9 mouse cellular contexts compared by ENCODE assay signal in genomic region chr10:127604465-127605250, GRCm38 (mm10). TPM values are rescaled to one million over a fixed set of nuclear protein-coding genes. Genes with fewer than 3 reads are reported as not detected.
DNase-seq lines count a peak whose midpoint lies in the region; ATAC-seq and TF ChIP-seq lines count a peak whose summit lies in the region.
"Had no signal": no experiment of that assay in that cellular context is flagged by ENCODE, and none has a peak within 500 bp of the region (broad histone marks: within the 10 kb centered on the region; RNA-seq: fewer than 3 reads in every experiment).

No protein-coding gene starts in this region.

- no peak for DNase-seq in hindbrain, embryonic 14.5 days (ENCODE audit: low spot score)
- DNase-seq in Muller cell, postnatal 12 days (ENCODE audit: inconsistent ontology term), result peak; percentile 43
- peak; percentile 78 to 80 for DNase-seq in heart, postnatal 10 days
- DNase-seq in liver, adult 2 months (ENCODE audit: extremely low read depth, low read depth, low spot score), result peak; percentile 80
- DNase-seq in right cerebral cortex, adult 2 months (ENCODE audit: low spot score in 2 of 2), result no peak
- no peak for DNase-seq in left cerebral cortex, adult 8-10 months (ENCODE audit: low spot score in 2 of 2)

- intact Hi-C loops in heart, postnatal 10 days (cut with DNase I), result no loop called here

- H3K4me3 ChIP-seq in hindbrain, embryonic 13.5 days, result no peak overlapping the region
- H3K4me3 ChIP-seq in hindbrain, embryonic 14.5 days (replicated peaks; ENCODE audit: low read length), result no peak overlapping the region
- H3K4me3 ChIP-seq in liver, adult 2 months (ENCODE audit: insufficient read depth, low read depth, low read length), result no peak overlapping the region
- H3K4me3 ChIP-seq in small intestine, adult 2 months (ENCODE audit: low read depth, low read length), result no peak overlapping the region
- H3K4me3 ChIP-seq: hindbrain, embryonic 15.5 days had no signal

- TF ChIP-seq POLR2A in liver, adult 2 months (IDR thresholded peaks at IDR 0.05; ENCODE audit: extremely low read depth, insufficient read depth, low read length), result no peak
- TF ChIP-seq POLR2A in small intestine, adult 2 months (IDR thresholded peaks at IDR 0.05; ENCODE audit: low read depth, low read length), result no peak

- ATAC-seq in hindbrain, embryonic 13.5 days (ENCODE audit: low FRiP score), result no peak
- no peak for ATAC-seq in hindbrain, embryonic 14.5 days (ENCODE audit: low FRiP score)

- no peak overlapping the region for H3K4me2 ChIP-seq in hindbrain, embryonic 13.5 days
- no peak overlapping the region for H3K4me2 ChIP-seq in hindbrain, embryonic 14.5 days (replicated peaks)
- H3K4me2 ChIP-seq: hindbrain, embryonic 15.5 days had no signal

- peaks cover 5% of the 10 kb centered on the region; the same call in 1 of the 2 replicates for H3K79me2 ChIP-seq in liver, adult 2 months (ENCODE audit: control insufficient read depth, insufficient read depth, low read length)

- no peaks in the 10 kb centered on the region for H3K27me3 ChIP-seq in hindbrain, embryonic 13.5 days
- no peaks in the 10 kb centered on the region for H3K27me3 ChIP-seq in hindbrain, embryonic 14.5 days (ENCODE audit: control insufficient read depth, insufficient read depth, low read length)
- no peaks in the 10 kb centered on the region for H3K27me3 ChIP-seq in liver, adult 2 months (ENCODE audit: control insufficient read depth, insufficient read depth, low read length)
- no peaks in the 10 kb centered on the region for H3K27me3 ChIP-seq in small intestine, adult 2 months (ENCODE audit: control insufficient read depth, insufficient read depth, low read length)
- H3K27me3 ChIP-seq: hindbrain, embryonic 15.5 days had no signal

- H3K9ac ChIP-seq in hindbrain, embryonic 13.5 days, result no peak overlapping the region
- no peak overlapping the region for H3K9ac ChIP-seq in hindbrain, embryonic 14.5 days
- H3K9ac ChIP-seq in liver, adult 2 months (ENCODE audit: low read depth, low read length), result no peak overlapping the region; the same call in 1 of the 2 replicates
- H3K9ac ChIP-seq: hindbrain, embryonic 15.5 days had no signal

- peaks cover 97% of the 10 kb centered on the region for H3K36me3 ChIP-seq in hindbrain, embryonic 13.5 days
- peaks cover 97% of the 10 kb centered on the region for H3K36me3 ChIP-seq in hindbrain, embryonic 14.5 days (replicated peaks; ENCODE audit: control insufficient read depth, insufficient read depth)
- H3K36me3 ChIP-seq in liver, adult 2 months (ENCODE audit: control insufficient read depth, insufficient read depth, low read length), result peaks cover 47% of the 10 kb centered on the region
- peaks cover 42% of the 10 kb centered on the region for H3K36me3 ChIP-seq in small intestine, adult 2 months (ENCODE audit: control insufficient read depth, insufficient read depth, low read length)

- TF ChIP-seq CTCF in liver, adult 2 months (IDR thresholded peaks at IDR 0.05; ENCODE audit: low read depth, low read length), result no peak
- TF ChIP-seq CTCF in small intestine, adult 2 months (IDR thresholded peaks at IDR 0.05; ENCODE audit: extremely low read depth, insufficient read length, insufficient replicate concordance, low read depth, low read length), result no peak

- no peaks in the 10 kb centered on the region for H3K9me3 ChIP-seq in hindbrain, embryonic 13.5 days
- H3K9me3 ChIP-seq in hindbrain, embryonic 14.5 days (ENCODE audit: control insufficient read depth, low read length), result no peaks in the 10 kb centered on the region
- H3K9me3 ChIP-seq: hindbrain, embryonic 15.5 days had no signal

- WGBS in hindbrain, embryonic 13.5 days, result 72% methylated on average over 15 of the region's 15 CpGs
- 72% methylated on average over 15 of the region's 15 CpGs for WGBS in hindbrain, embryonic 14.5 days
- WGBS in liver, adult 2 months, result 7% methylated on average over 15 of the region's 15 CpGs
- 13% methylated on average over 15 of the region's 15 CpGs for WGBS in small intestine, adult 2 months

- H3K27ac ChIP-seq in hindbrain, embryonic 13.5 days, result peak overlapping the region; percentile 4; the same call in 1 of the 2 replicates
- no peak overlapping the region for H3K27ac ChIP-seq in hindbrain, embryonic 14.5 days
- H3K27ac ChIP-seq in liver, adult 2 months (replicated peaks; ENCODE audit: insufficient read depth, low read depth, low read length), result peak overlapping the region; percentile 74
- peak overlapping the region; percentile 99 for H3K27ac ChIP-seq in small intestine, adult 2 months (ENCODE audit: insufficient read depth, low read depth, low read length)
- H3K27ac ChIP-seq: hindbrain, embryonic 15.5 days had no signal

- peaks cover 6% of the 10 kb centered on the region; the same call in 1 of the 2 replicates for H3K4me1 ChIP-seq in hindbrain, embryonic 13.5 days (replicated peaks)
- no peaks in the 10 kb centered on the region for H3K4me1 ChIP-seq in hindbrain, embryonic 14.5 days (replicated peaks; ENCODE audit: control insufficient read depth, insufficient read depth, low read length)
- H3K4me1 ChIP-seq in liver, adult 2 months (ENCODE audit: control insufficient read depth, insufficient read depth, low read length), result peaks cover 47% of the 10 kb centered on the region
- H3K4me1 ChIP-seq in small intestine, adult 2 months (ENCODE audit: control insufficient read depth, insufficient read depth, insufficient read length, low read length), result peaks cover 36% of the 10 kb centered on the region

RNA-seq across cellular contexts. Expression of gene Lrp1, which starts 16.3 kb away (rescaled TPM):
- polyA plus RNA-seq in hindbrain, embryonic 13.5 days (2015; fragmentation: Nextera tagmentation; extraction: Ambion mirVana), result 101 and 108 TPM in 2 replicates
- polyA plus RNA-seq in hindbrain, embryonic 14.5 days (2014; fragmentation: Nextera tagmentation; extraction: Ambion mirVana), result 118 and 119 TPM in 2 replicates
- total RNA-seq in heart, postnatal 10 days (2021), result 10 to 100 TPM; 95.8 to 96.3 TPM
- total RNA-seq in liver, adult 2 months (2014; rRNA removed), result 193 and 278 TPM in 2 replicates
- polyA plus RNA-seq in liver, adult 2 months (2012; rRNA removed), result 354 and 373 TPM in 2 replicates
- polyA plus RNA-seq in small intestine, adult 2 months (2012; rRNA removed), result 82.4 and 200 TPM in 2 replicates
- total RNA-seq in left cerebral cortex, adult 8-10 months (2022), result 100 to 1,000 TPM; 295 to 337 (median 306) TPM

RNA-seq across cellular contexts. Expression of gene Stat6, which starts 38.1 kb away (rescaled TPM):
- polyA plus RNA-seq in hindbrain, embryonic 13.5 days (2015; fragmentation: Nextera tagmentation; extraction: Ambion mirVana), result 4.9 and 5.0 TPM in 2 replicates
- 4.7 and 5.5 TPM in 2 replicates for polyA plus RNA-seq in hindbrain, embryonic 14.5 days (2014; fragmentation: Nextera tagmentation; extraction: Ambion mirVana)
- 10 to 100 TPM; 45.9 to 46.8 TPM for total RNA-seq in heart, postnatal 10 days (2021)
- 27.7 and 29.1 TPM in 2 replicates for total RNA-seq in liver, adult 2 months (2014; rRNA removed)
- polyA plus RNA-seq in liver, adult 2 months (2012; rRNA removed), result 29.4 and 44.7 TPM in 2 replicates
- polyA plus RNA-seq in small intestine, adult 2 months (2012; rRNA removed), result 45.7 and 101 TPM in 2 replicates
- total RNA-seq in left cerebral cortex, adult 8-10 months (2022), result 10 to 100 TPM; 13.5 to 17.1 (median 15.0) TPM

Comparison
In these comparisons a context has a peak if more than half of its experiments do, and no peak if none do; other contexts are left out.
1. DNase-seq: peak in Muller cell, postnatal 12 days (single experiment), heart, postnatal 10 days (2 of 2) and liver, adult 2 months (single experiment); none in hindbrain, embryonic 14.5 days (single experiment), right cerebral cortex, adult 2 months (0 of 2) and left cerebral cortex, adult 8-10 months (0 of 2).